In genomic region chr4:70534891-70535269, GRCm38 (mm10) we compare ENCODE assay signal across 8 mouse cellular contexts. TPM values are rescaled to one million over a fixed set of nuclear protein-coding genes. Genes with fewer than 3 reads are reported as not detected.
DNase-seq lines count a peak whose midpoint lies in the region; ATAC-seq and TF ChIP-seq lines count a peak whose summit lies in the region.

Gene Megf9, minus strand, starts transcription at chr4:70534995.

- under 1% methylated on average over 46 of the region's 46 CpGs for WGBS in forebrain, embryonic 15.5 days
- under 1% methylated on average over 46 of the region's 46 CpGs for WGBS in large intestine, adult 2 months
- under 1% methylated on average over 46 of the region's 46 CpGs for WGBS in liver, embryonic 16.5 days (ENCODE audit: insufficient replicate concordance)
- WGBS in neural tube, embryonic 12.5 days = under 1% methylated on average over 46 of the region's 46 CpGs
- WGBS in stomach, postnatal 0 days = 0% methylated on average over 42 of the region's 46 CpGs

- H3K9me3 ChIP-seq in G1E (replicated peaks) = peaks cover 22% of the 10 kb centered on the region
- H3K9me3 ChIP-seq in forebrain, embryonic 15.5 days = no peaks in the 10 kb centered on the region
- no peaks in the 10 kb centered on the region for H3K9me3 ChIP-seq in liver, embryonic 16.5 days (replicated peaks; ENCODE audit: control insufficient read depth, low read length)
- no peaks in the 10 kb centered on the region for H3K9me3 ChIP-seq in neural tube, embryonic 12.5 days
- no peaks in the 10 kb centered on the region for H3K9me3 ChIP-seq in stomach, postnatal 0 days (ENCODE audit: control insufficient read depth, low read length)

- peak within 1 kb of the TSS; percentile 1; the same call in 1 of the 2 replicates for H3K4me3 ChIP-seq in G1E (ENCODE audit: low read depth, low read length)
- H3K4me3 ChIP-seq in forebrain, embryonic 15.5 days = peak within 1 kb of the TSS; percentile 88
- peak within 1 kb of the TSS; percentile 90 for H3K4me3 ChIP-seq in liver, embryonic 16.5 days (ENCODE audit: low read depth, low read length)
- H3K4me3 ChIP-seq in neural tube, embryonic 12.5 days = peak within 1 kb of the TSS; percentile 88
- peak within 1 kb of the TSS; percentile 86 for H3K4me3 ChIP-seq in stomach, postnatal 0 days (ENCODE audit: low read depth, low read length)

- no peak for ATAC-seq in G1E (ENCODE audit: extremely low read depth, insufficient number of reproducible peaks, low FRiP score, poor library complexity, severe bottlenecking)
- ATAC-seq in forebrain, embryonic 15.5 days (replicated peaks) = peak; percentile 98
- ATAC-seq in liver, embryonic 16.5 days (ENCODE audit: low read depth) = peak; percentile 97
- peak; percentile 98 for ATAC-seq in neural tube, embryonic 12.5 days (ENCODE audit: low FRiP score, low read depth)
- ATAC-seq in stomach, postnatal 0 days (ENCODE audit: low FRiP score, low TSS enrichment) = peak; percentile 99

- DNase-seq in G1E (ENCODE audit: low spot score) = no peak
- peak; percentile 99 for DNase-seq in cerebellum, adult 11-12 months
- peak; percentile 98 for DNase-seq in heart, postnatal 14 days
- peak; percentile 97 for DNase-seq in large intestine, adult 2 months (ENCODE audit: low read depth, low spot score)
- peak; percentile 98 for DNase-seq in stomach, postnatal 0 days (ENCODE audit: low spot score)

- no peaks in the 10 kb centered on the region for H3K27me3 ChIP-seq in G1E (ENCODE audit: insufficient read depth, low read length)
- H3K27me3 ChIP-seq in forebrain, embryonic 15.5 days = no peaks in the 10 kb centered on the region
- no peaks in the 10 kb centered on the region for H3K27me3 ChIP-seq in liver, embryonic 16.5 days (ENCODE audit: control insufficient read depth, insufficient read depth, low read depth, low read length)
- no peaks in the 10 kb centered on the region for H3K27me3 ChIP-seq in neural tube, embryonic 12.5 days (replicated peaks)
- no peaks in the 10 kb centered on the region for H3K27me3 ChIP-seq in stomach, postnatal 0 days (ENCODE audit: control insufficient read depth, insufficient read depth, low read length)

- no peak for TF ChIP-seq EP300 in stomach, postnatal 0 days (optimal IDR thresholded peaks at IDR 0.05)

- TF ChIP-seq CTCF in G1E (IDR thresholded peaks at IDR 0.05; ENCODE audit: low read depth, low read length) = no peak
- no peak for TF ChIP-seq CTCF in stomach, postnatal 0 days (IDR thresholded peaks at IDR 0.05; ENCODE audit: low read depth)

- intact Hi-C loops in heart, postnatal 14 days (cut with DNase I) = loop anchor here (5.0 kb wide), 2 partner anchors 83 to 123 kb away; partner anchors contain the start of gene Cdk5rap2

- peak within 1 kb of the TSS; percentile 80 for H3K4me2 ChIP-seq in forebrain, embryonic 15.5 days (replicated peaks)
- H3K4me2 ChIP-seq in liver, embryonic 16.5 days (ENCODE audit: low read depth, low read length) = peak within 1 kb of the TSS; percentile 85
- H3K4me2 ChIP-seq in neural tube, embryonic 12.5 days (replicated peaks) = peak within 1 kb of the TSS; percentile 66
- H3K4me2 ChIP-seq in stomach, postnatal 0 days (replicated peaks; ENCODE audit: low read depth) = peak within 1 kb of the TSS; percentile 98

- H3K4me1 ChIP-seq in G1E (ENCODE audit: insufficient read depth, low read depth, low read length) = no peaks in the 10 kb centered on the region
- peaks cover 45% of the 10 kb centered on the region for H3K4me1 ChIP-seq in forebrain, embryonic 15.5 days
- H3K4me1 ChIP-seq in liver, embryonic 16.5 days (ENCODE audit: control insufficient read depth, low read depth, low read length) = peaks cover 15% of the 10 kb centered on the region
- H3K4me1 ChIP-seq in neural tube, embryonic 12.5 days = peaks cover 36% of the 10 kb centered on the region
- H3K4me1 ChIP-seq in stomach, postnatal 0 days (replicated peaks; ENCODE audit: control insufficient read depth, insufficient read depth) = peaks cover 8% of the 10 kb centered on the region; the same call in 1 of the 2 replicates

- no peaks in the 10 kb centered on the region for H3K36me3 ChIP-seq in G1E (replicated peaks)
- no peaks in the 10 kb centered on the region for H3K36me3 ChIP-seq in forebrain, embryonic 15.5 days
- no peaks in the 10 kb centered on the region for H3K36me3 ChIP-seq in liver, embryonic 16.5 days (ENCODE audit: control insufficient read depth, insufficient read depth)
- H3K36me3 ChIP-seq in neural tube, embryonic 12.5 days = no peaks in the 10 kb centered on the region
- no peaks in the 10 kb centered on the region for H3K36me3 ChIP-seq in stomach, postnatal 0 days (ENCODE audit: control insufficient read depth, insufficient read depth, low read length)

- H3K9ac ChIP-seq in forebrain, embryonic 15.5 days (replicated peaks) = peak within 1 kb of the TSS; percentile 99
- H3K9ac ChIP-seq in liver, embryonic 16.5 days (ENCODE audit: low read depth, low read length) = peak within 1 kb of the TSS; percentile 89
- H3K9ac ChIP-seq in neural tube, embryonic 12.5 days = peak within 1 kb of the TSS; percentile 93
- peak within 1 kb of the TSS; percentile 81 for H3K9ac ChIP-seq in stomach, postnatal 0 days (ENCODE audit: low read length)

- peak within 1 kb of the TSS; percentile 100 for H3K27ac ChIP-seq in forebrain, embryonic 15.5 days (replicated peaks)
- peak within 1 kb of the TSS; percentile 79 for H3K27ac ChIP-seq in liver, embryonic 16.5 days (ENCODE audit: low read length)
- H3K27ac ChIP-seq in neural tube, embryonic 12.5 days = peak within 1 kb of the TSS; percentile 100
- peak within 1 kb of the TSS; percentile 87 for H3K27ac ChIP-seq in stomach, postnatal 0 days (replicated peaks)

RNA-seq across cellular contexts. Expression of gene Megf9, which starts in this region (rescaled TPM):
- total RNA-seq in G1E (2014; fragmentation: Nextera tagmentation) (not detected in 2 replicates), G1E (2017) (under 0.01 and 0.06 TPM in 2 replicates)
- polyA plus RNA-seq in G1E (2012) = not detected in 2 replicates
- 34.3 and 34.8 TPM in 2 replicates for polyA plus RNA-seq in forebrain, embryonic 15.5 days (2015; fragmentation: Nextera tagmentation; extraction: Ambion mirVana)
- total RNA-seq in heart, postnatal 14 days (2021) = 10 to 100 TPM; 14.8 to 15.6 TPM
- polyA plus RNA-seq in large intestine, adult 2 months (2012; rRNA removed) = 1.6 and 5.0 TPM in 2 replicates
- 4.0 and 4.3 TPM in 2 replicates for polyA plus RNA-seq in liver, embryonic 16.5 days (2015; fragmentation: Nextera tagmentation; extraction: Ambion mirVana)
- 30.9 and 32.5 TPM in 2 replicates for polyA plus RNA-seq in neural tube, embryonic 12.5 days (2016; fragmentation: Nextera tagmentation; extraction: Ambion mirVana)
- polyA plus RNA-seq in stomach, postnatal 0 days (2015; fragmentation: Nextera tagmentation; extraction: Ambion mirVana) = 6.3 and 6.7 TPM in 2 replicates

Comparison
In these comparisons a context has a peak if more than half of its experiments do, and no peak if none do; other contexts are left out.
1. RNA of gene Megf9 (total RNA-seq): 14.8 to 15.6 TPM in heart, postnatal 14 days; under 0.01 to 0.06 TPM in G1E; every median in the first group is over 10 times any median in the second.
2. H3K4me3 ChIP-seq: peak in every context shown above with its lines; median percentile 90 in liver, embryonic 16.5 days; 88 in forebrain, embryonic 15.5 days; 88 in neural tube, embryonic 12.5 days; 86 in stomach, postnatal 0 days; 1 in G1E.
3. Peak in every context shown above with its lines, with median percentiles within 50 percentile points of each other: H3K27ac ChIP-seq, H3K4me2 ChIP-seq and H3K9ac ChIP-seq.